Mouse (Mus musculus) ES-E14 (cell line): ENCODE measurements at regions not wholly inside any gene's neighbourhood (a gene's known extent, or its start where the extent isn't known, plus 50 kb on each side); places are given as distances from the start of the nearest gene placed in this dataset.

ENCODE experiments used
- DNase-seq: peaks from one replicate; pipeline ENCODE4 v3.0.0-alpha.2; 2013; ENCODE audit warnings: low read depth, low spot score
- H3K27ac ChIP-seq: 2 replicates; pipeline ENCODE4 v1.5.1; 2012; ENCODE audit warnings: low read depth, mild to moderate bottlenecking, low read length, moderate library complexity, mixed read lengths; ENCODE audit not compliant: poor library complexity, insufficient read depth, severe bottlenecking
- H3K36me3 ChIP-seq: 2 replicates; pipeline ENCODE4 v1.6.1; 2012; ENCODE audit warnings: mild to moderate bottlenecking, low read length, moderate library complexity, mixed read lengths; ENCODE audit not compliant: control insufficient read depth, poor library complexity, insufficient read depth, severe bottlenecking
- H3K4me1 ChIP-seq, 2 experiments: fragments of 150-350 bp in 1 of 2; sonication (generic) in 1 of 2; 2 replicates each; pipeline ENCODE4 v1.6.1; 2012; ENCODE audit warnings: low read length in 2 of 2, mild to moderate bottlenecking in 1 of 2, mixed read lengths in 1 of 2; ENCODE audit not compliant: control insufficient read depth in 2 of 2, insufficient read depth in 2 of 2, poor library complexity in 1 of 2
- H3K4me3 ChIP-seq, 2 experiments: fragments of 150-350 bp in 1 of 2; sonication (generic) in 1 of 2; 2 replicates each; pipeline ENCODE4 v1.5.1; 2012; ENCODE audit warnings: low read length in 2 of 2, low read depth in 1 of 2, mild to moderate bottlenecking in 1 of 2, mixed read lengths in 1 of 2; ENCODE audit not compliant: insufficient read depth in 1 of 2, poor library complexity in 1 of 2, severe bottlenecking in 1 of 2
- H3K9ac ChIP-seq: 2 replicates; pipeline ENCODE4 v1.6.1; 2012; ENCODE audit warnings: low read depth, mild to moderate bottlenecking, low read length, mixed read lengths; ENCODE audit not compliant: poor library complexity, insufficient read depth, severe bottlenecking
- H3K9me3 ChIP-seq: fragments of 150-350 bp; sonication (generic); 2 replicates; pipeline ENCODE4 v1.6.1; 2012; ENCODE audit warnings: low read depth, mild to moderate bottlenecking, low read length; ENCODE audit not compliant: control insufficient read depth, insufficient read depth
- CHD2 ChIP-seq: IDR thresholded peaks from 2 replicates; pipeline ENCODE4 v1.6.1; 2014; ENCODE audit warnings: mild to moderate bottlenecking, low read depth, low read length, inconsistent platforms
- HCFC1 ChIP-seq: IDR thresholded peaks from 2 replicates; pipeline ENCODE4 v1.6.1; 2012; ENCODE audit warnings: low read length, inconsistent platforms, borderline replicate concordance; ENCODE audit not compliant: insufficient read depth
- MAFK ChIP-seq: IDR thresholded peaks from 2 replicates; pipeline ENCODE4 v1.6.1; 2014; ENCODE audit warnings: mild to moderate bottlenecking, low read depth, low read length, inconsistent platforms; ENCODE audit not compliant: insufficient read depth
- ZC3H11A ChIP-seq: IDR thresholded peaks from 2 replicates; pipeline ENCODE4 v1.6.1; 2012; ENCODE audit warnings: low read depth, mild to moderate bottlenecking, inconsistent platforms, low read length, borderline replicate concordance
- ZNF384 ChIP-seq: IDR thresholded peaks from 2 replicates; pipeline ENCODE4 v1.6.1; 2012; ENCODE audit warnings: low read depth, low read length, inconsistent platforms
- in situ Hi-C, 2 experiments: fragments of 600-800 bp; cut with MboI; formaldehyde crosslinking; loops; one replicate each; pipeline ENCODE4 v1.15.1; 2025; ENCODE audit warnings: low sequenced_read_pairs in 2 of 2, inconsistent platforms in 1 of 2; ENCODE audit not compliant: unreplicated experiment in 2 of 2

GRCm38 (mm10) chr15:51074196-51074595 lies 2810.5 kb upstream of the Gm7489 start:
- TF ChIP-seq MAFK (no peak), ZC3H11A (no peak), CHD2 (no peak), ZNF384 (no peak), HCFC1 (no peak)
- Histone ChIP-seq H3K9me3 (no peaks in the 10 kb centered on the region), H3K36me3 (no peaks in the 10 kb centered on the region), H3K9ac (no peak overlapping the region), H3K27ac (no peak overlapping the region), H3K4me3 (no peak overlapping the region), H3K4me1 (no peaks in the 10 kb centered on the region)
- DNase-seq, result no peak
- in situ Hi-C loops, result no loop called here

DNA sequence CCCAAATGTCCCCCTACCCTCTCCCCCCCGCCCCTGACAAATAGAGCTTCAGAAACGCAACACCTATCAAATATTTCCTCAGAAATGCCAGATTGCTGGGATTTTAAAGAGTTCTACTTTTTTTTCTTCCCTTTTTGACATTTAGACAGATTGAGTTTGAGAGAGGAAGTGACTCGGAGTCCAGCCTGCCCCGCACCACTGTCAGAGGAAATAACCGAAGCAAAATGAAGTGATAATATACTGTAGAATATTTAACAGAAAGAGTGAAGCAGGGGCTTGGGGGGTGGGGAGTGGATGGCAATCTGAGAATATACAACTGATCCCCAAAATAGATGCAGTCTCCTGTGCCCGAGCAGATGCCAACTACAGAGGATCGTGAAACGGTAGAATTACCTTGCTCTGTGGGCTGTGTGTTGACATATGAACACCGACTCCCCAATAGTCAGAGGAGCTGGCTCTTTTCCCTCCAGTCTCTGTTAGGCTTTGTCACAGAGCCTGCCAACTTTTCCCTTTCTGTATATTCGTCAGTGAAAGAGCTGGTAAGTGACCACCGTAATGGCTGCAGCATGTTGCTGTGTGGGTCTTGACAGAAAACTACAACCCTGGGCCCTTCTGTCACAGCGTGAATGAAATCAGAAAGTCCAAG lies 2800.9 kb upstream of the Gm7489 start:
- Histone ChIP-seq H3K4me1 (no peaks in the 10 kb centered on the region), H3K4me3 (no peak overlapping the region), H3K27ac (no peak overlapping the region), H3K9me3 (no peaks in the 10 kb centered on the region), H3K36me3 (no peaks in the 10 kb centered on the region), H3K9ac (no peak overlapping the region)
- in situ Hi-C loops, result no loop called here
- TF ChIP-seq ZC3H11A (no peak), MAFK (no peak), HCFC1 (no peak), ZNF384 (no peak), CHD2 (no peak)
- DNase-seq, result no peak

GRCm38 (mm10) chr15:51092936-51093335 lies 2791.8 kb upstream of the Gm7489 start:
- H3K27ac ChIP-seq, result no peak overlapping the region
- H3K9me3 ChIP-seq, result no peaks in the 10 kb centered on the region
- in situ Hi-C loops, result no loop called here
- H3K9ac ChIP-seq, result no peak overlapping the region
- H3K4me3 ChIP-seq, result no peak overlapping the region
- H3K4me1 ChIP-seq, result no peaks in the 10 kb centered on the region
- DNase-seq, result no peak
- TF ChIP-seq MAFK, result no peak
- no peak for TF ChIP-seq HCFC1
- no peak for TF ChIP-seq ZC3H11A
- no peak for TF ChIP-seq CHD2
- TF ChIP-seq ZNF384, result no peak
- no peaks in the 10 kb centered on the region for H3K36me3 ChIP-seq

GRCm38 (mm10) chr15:51103948-51104347 lies 2780.8 kb upstream of the Gm7489 start:
- in situ Hi-C loops, result no loop called here
- Histone ChIP-seq H3K9ac (no peak overlapping the region), H3K9me3 (no peaks in the 10 kb centered on the region), H3K4me1 (no peaks in the 10 kb centered on the region), H3K36me3 (no peaks in the 10 kb centered on the region), H3K4me3 (no peak overlapping the region), H3K27ac (no peak overlapping the region)
- no peak for TF ChIP-seq ZC3H11A
- no peak for TF ChIP-seq CHD2
- no peak for TF ChIP-seq ZNF384
- no peak for TF ChIP-seq HCFC1
- TF ChIP-seq MAFK, result no peak
- DNase-seq, result no peak

DNA sequence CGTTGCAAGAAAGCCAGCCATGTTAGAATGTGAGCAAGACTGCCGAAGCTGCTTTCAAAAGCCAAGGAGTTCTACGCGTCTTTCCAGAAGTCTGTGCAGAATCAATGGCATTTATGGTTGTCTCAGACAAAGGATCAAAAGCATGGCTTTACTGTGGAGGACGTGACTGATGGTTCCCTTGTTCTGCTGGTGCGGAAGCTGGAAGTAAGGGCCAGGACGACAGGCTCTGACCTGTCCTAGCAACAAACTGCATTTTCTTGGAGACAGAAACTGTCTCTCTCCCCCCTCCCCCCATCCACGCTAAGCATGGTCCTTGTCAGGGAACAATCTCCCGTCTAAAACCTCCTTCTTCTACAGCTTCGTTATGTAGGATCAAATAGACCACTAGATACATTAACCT lies 2780.3 kb upstream of the Gm7489 start:
- Histone ChIP-seq H3K4me1 (no peaks in the 10 kb centered on the region), H3K9ac (no peak overlapping the region), H3K36me3 (no peaks in the 10 kb centered on the region), H3K9me3 (no peaks in the 10 kb centered on the region), H3K27ac (no peak overlapping the region), H3K4me3 (no peak overlapping the region)
- DNase-seq, result no peak
- TF ChIP-seq ZNF384 (no peak), MAFK (no peak), ZC3H11A (no peak), HCFC1 (no peak), CHD2 (no peak)
- in situ Hi-C loops, result no loop called here
